Mouse (Mus musculus) heart, embryonic 14.5 days (tissue): ENCODE data around the gene Irf8. TPM values are rescaled to one million over a fixed set of nuclear protein-coding genes. Genes with fewer than 3 reads are reported as not detected.

Source experiments
- ATAC-seq: fragments of 200-750 bp; cut with Nextera tagmentation; 2 replicates; pipeline ENCODE4 v1.8.0; 2017; ENCODE audit warnings: low read depth, moderate TSS enrichment; ENCODE audit not compliant: insufficient number of reproducible peaks, insufficient read depth, low FRiP score
- H3K27ac ChIP-seq, 2 experiments: fragments of 200-500 bp in 1 of 2; fragments of 300-500 bp in 1 of 2; sonication (generic) in 1 of 2; replicated peaks in 1 of 2; 2 replicates each; pipeline ENCODE4 v1.5.1; 2012 to 2014; ENCODE audit warnings: low read depth in 2 of 2, low read length in 2 of 2, control low read depth in 1 of 2, mild to moderate bottlenecking in 1 of 2, mixed read lengths in 1 of 2; ENCODE audit not compliant: control insufficient read depth in 1 of 2, insufficient read depth in 1 of 2
- H3K27me3 ChIP-seq: fragments of 300-500 bp; sonication (generic); 2 replicates; pipeline ENCODE4 v1.6.1; 2014; ENCODE audit warnings: mild to moderate bottlenecking, low read length, control low read depth; ENCODE audit not compliant: control insufficient read depth, insufficient read depth
- H3K36me3 ChIP-seq: fragments of 300-500 bp; sonication (generic); 2 replicates; pipeline ENCODE4 v1.6.1; 2014; ENCODE audit warnings: mild to moderate bottlenecking, control low read depth, low read length, mixed read lengths; ENCODE audit not compliant: control insufficient read depth, insufficient read depth
- H3K4me1 ChIP-seq, 2 experiments: fragments of 200-500 bp in 1 of 2; fragments of 300-500 bp in 1 of 2; sonication (generic) in 1 of 2; 2 replicates each; pipeline ENCODE4 v1.6.1; 2012 to 2014; ENCODE audit warnings: low read length in 2 of 2, control low read depth in 1 of 2, mixed read lengths in 1 of 2; ENCODE audit not compliant: control insufficient read depth in 2 of 2, insufficient read depth in 2 of 2
- H3K4me2 ChIP-seq: fragments of 300-500 bp; sonication (generic); 2 replicates; pipeline ENCODE4 v1.6.1; 2014; ENCODE audit warnings: mild to moderate bottlenecking, low read length
- H3K4me3 ChIP-seq, 2 experiments: fragments of 200-500 bp in 1 of 2; fragments of 300-500 bp in 1 of 2; sonication (generic) in 1 of 2; 2 replicates each; pipeline ENCODE4 v1.5.1; 2012 to 2014; ENCODE audit warnings: low read length in 2 of 2, mild to moderate bottlenecking in 2 of 2, control low read depth in 1 of 2, low read depth in 1 of 2, moderate library complexity in 1 of 2; ENCODE audit not compliant: control insufficient read depth in 1 of 2, insufficient read depth in 1 of 2
- H3K9ac ChIP-seq: fragments of 300-500 bp; sonication (generic); 2 replicates; pipeline ENCODE4 v1.6.1; 2014; ENCODE audit warnings: mild to moderate bottlenecking, low read length
- H3K9me3 ChIP-seq: fragments of 300-500 bp; sonication (generic); 2 replicates; pipeline ENCODE4 v1.6.1; 2016; ENCODE audit warnings: low read length, control low read depth; ENCODE audit not compliant: control insufficient read depth
- WGBS: fragments of 180-500 bp; shearing (Covaris S2); extraction: QIAGEN DNeasy Blood & Tissue Kit; methylation state at CpG from one replicate; pipeline ENCODE4 v1.1.7; 2014; 5-methylcytosine and 5-hydroxymethylcytosine counted together
- polyA plus RNA-seq: library from polyadenylated mRNA; unstranded; fragments of >200 nt; fragmentation: Nextera tagmentation; extraction: Ambion mirVana; gene quantifications from 2 replicates; pipeline ENCODE4 v1.2.1, GENCODE M21; 2014

Gene Irf8
- polyA plus RNA-seq, 1 experiment from 2014 or later, result 7.5 TPM

DNA sequence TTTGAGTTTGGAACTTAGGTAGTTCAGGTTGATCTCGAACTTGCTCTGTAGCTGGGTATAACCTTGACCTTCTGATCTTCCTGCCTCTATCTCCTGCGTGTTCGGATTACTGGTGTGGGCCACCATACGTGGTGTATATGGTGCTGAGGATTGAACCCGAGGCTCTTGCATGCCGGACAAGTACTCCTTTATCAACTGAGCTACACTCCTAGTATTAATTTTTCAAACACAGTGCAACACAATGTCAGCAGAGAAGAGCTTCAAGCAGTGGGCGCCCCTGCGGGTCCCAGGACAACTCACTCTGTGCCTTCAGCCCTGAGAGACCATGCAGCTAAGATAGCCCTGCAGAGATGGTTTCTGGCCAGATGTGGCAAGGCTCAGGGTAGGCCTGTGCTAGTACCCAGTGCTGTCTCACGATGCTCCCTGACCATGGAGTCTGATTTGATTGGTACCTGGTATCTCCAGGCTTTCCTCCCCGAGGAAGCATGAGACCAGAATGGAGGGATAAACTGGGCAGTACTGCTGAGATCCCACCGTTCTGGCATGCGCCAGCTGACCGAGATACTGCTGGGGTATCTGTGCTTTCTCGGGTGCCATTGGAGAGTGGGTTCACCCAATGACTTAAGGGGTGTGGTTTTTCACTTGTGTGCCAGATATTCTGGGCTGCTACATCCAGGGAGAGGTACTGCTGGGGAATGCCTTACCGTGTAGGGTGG lies 5.8 kb downstream of the Irf8 start:
- Histone ChIP-seq H3K4me3 (no peak overlapping the region), H3K27me3 (peaks cover 13% of the 10 kb centered on the region; the same call in 1 of the 2 replicates), H3K9ac (no peak overlapping the region), H3K27ac (no peak overlapping the region), H3K36me3 (no peaks in the 10 kb centered on the region), H3K4me1 (peaks cover 7 to 8% of the 10 kb centered on the region in 2 experiments; a peak in 3 of 4 replicates), H3K9me3 (no peaks in the 10 kb centered on the region), H3K4me2 (no peak overlapping the region)
- no peak for ATAC-seq
- WGBS, result 81% methylated on average over 15 of the region's 15 CpGs

GRCm38 (mm10) chr8:120743149-120743897 lies 7.2 kb downstream of the Irf8 start:
- Histone ChIP-seq H3K36me3 (no peaks in the 10 kb centered on the region), H3K9ac (no peak overlapping the region), H3K4me3 (no peak overlapping the region), H3K27me3 (peaks cover 4% of the 10 kb centered on the region; the same call in 1 of the 2 replicates), H3K27ac (no peak overlapping the region; a peak in 1 of 4 replicates), H3K4me2 (no peak overlapping the region), H3K4me1 (peaks cover 7 to 8% of the 10 kb centered on the region in 2 experiments; a peak in 2 of 4 replicates), H3K9me3 (no peaks in the 10 kb centered on the region)
- WGBS, result 72% methylated on average over 12 of the region's 12 CpGs
- ATAC-seq, result no peak

- no peak for ATAC-seq
- Histone ChIP-seq H3K27me3 (no peaks in the 10 kb centered on the region; the same call in 1 of the 2 replicates), H3K9ac (no peak overlapping the region), H3K36me3 (no peaks in the 10 kb centered on the region), H3K9me3 (no peaks in the 10 kb centered on the region), H3K4me3 (no peak overlapping the region), H3K27ac (0 out of 4 replicates have a peak overlapping the region, but pooled peaks of 1 of the 2 experiments have one; percentile 28), H3K4me1 (peaks cover 7 to 8% of the 10 kb centered on the region in 2 experiments; a peak in 2 of 4 replicates), H3K4me2 (no peak overlapping the region)
- 52% methylated on average over 4 of the region's 4 CpGs for WGBS
These were observed 7.7 kb downstream of the Irf8 start for GRCm38 (mm10) chr8:120743898-120744290.

DNA sequence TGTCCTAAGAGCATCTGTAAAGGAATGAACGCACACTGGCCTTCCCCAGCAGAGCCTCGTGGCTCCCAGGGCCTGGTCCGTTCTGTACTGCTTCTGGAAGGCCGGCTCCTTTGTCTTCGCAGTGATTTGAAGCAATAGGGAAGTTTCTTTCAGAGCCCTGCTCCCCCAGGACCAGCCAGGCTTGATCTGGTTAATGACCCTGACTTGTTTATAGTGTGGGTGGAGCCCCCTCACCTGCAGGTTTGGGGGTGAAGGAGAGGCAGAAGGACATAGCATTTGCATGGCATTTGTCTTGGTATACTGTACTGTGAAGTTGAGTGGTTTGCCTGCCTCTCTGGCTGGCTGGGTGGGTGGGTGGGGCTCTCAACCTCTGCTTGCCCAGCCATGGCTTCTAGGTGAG lies 8.3 kb downstream of the Irf8 start:
- no peak overlapping the region for H3K27ac ChIP-seq
- peaks cover 7 to 8% of the 10 kb centered on the region in 2 experiments; a peak in 2 of 4 replicates for H3K4me1 ChIP-seq
- no peaks in the 10 kb centered on the region; the same call in 1 of the 2 replicates for H3K27me3 ChIP-seq
- no peak for ATAC-seq
- 90% methylated on average over 5 of the region's 5 CpGs for WGBS
- no peak overlapping the region for H3K4me3 ChIP-seq
- no peak overlapping the region for H3K4me2 ChIP-seq
- H3K9me3 ChIP-seq, result no peaks in the 10 kb centered on the region
- no peak overlapping the region for H3K9ac ChIP-seq
- H3K36me3 ChIP-seq, result no peaks in the 10 kb centered on the region

DNA sequence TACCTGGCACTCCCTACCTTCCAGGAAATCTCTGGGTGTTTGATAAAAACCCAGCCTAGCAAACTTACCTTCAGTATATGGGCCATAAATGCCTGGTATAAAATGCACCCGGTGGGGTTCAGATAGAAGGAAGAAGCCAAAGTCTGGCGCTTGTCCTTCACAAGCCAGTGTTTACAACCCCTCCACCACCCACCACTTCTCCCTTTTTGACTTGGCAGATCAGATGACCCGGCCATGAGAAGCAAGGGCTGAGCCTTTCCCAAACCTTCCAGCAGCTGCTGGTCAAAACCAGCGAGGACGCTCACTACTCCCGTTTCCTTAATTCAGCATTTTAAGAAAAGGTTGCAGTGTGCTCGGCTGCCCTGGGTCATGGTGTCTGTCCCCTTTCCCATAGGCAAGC lies 9.1 kb downstream of the Irf8 start:
- Histone ChIP-seq H3K27me3 (no peaks in the 10 kb centered on the region; the same call in 1 of the 2 replicates), H3K27ac (no peak overlapping the region), H3K9me3 (no peaks in the 10 kb centered on the region), H3K4me1 (peaks cover 7 to 8% of the 10 kb centered on the region in 2 experiments; a peak in 2 of 4 replicates), H3K36me3 (no peaks in the 10 kb centered on the region), H3K9ac (no peak overlapping the region), H3K4me3 (no peak overlapping the region), H3K4me2 (no peak overlapping the region)
- ATAC-seq, result no peak
- 81% methylated on average over 7 of the region's 7 CpGs for WGBS

DNA sequence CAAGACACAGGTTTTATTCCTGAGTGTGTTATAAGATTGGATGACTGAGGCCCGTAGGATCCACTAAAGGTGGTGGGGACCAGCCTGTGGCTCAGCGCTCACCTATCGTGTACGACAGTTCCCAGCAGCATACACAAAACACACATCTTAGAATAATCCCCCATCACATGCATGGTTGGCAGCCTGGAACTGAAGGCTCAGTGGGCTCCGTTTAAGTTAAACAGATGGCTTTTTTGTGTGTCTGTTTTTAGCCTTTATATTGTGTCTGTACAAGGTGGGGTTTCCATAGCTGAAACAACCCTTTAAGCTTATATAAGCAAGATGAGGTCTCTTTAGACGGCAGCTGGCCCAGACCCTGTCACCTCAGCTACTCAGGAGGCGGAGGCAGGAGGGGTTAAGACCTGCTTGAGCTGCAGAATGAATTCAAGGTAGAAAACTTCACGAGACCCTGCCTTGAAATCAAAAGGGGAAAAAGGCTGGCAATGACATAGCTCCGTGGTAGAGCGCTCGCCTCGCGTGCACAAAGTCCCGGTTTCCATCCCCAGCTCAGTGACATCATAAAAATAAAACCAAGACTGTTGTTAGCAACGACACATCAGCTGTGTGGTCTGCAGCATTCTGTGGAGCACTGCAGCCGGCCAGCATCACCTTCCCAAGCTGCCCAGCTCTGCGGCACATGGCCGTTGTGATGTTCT lies 10.0 kb downstream of the Irf8 start:
- Histone ChIP-seq H3K9ac (no peak overlapping the region), H3K36me3 (no peaks in the 10 kb centered on the region), H3K27me3 (no peaks in the 10 kb centered on the region), H3K27ac (no peak overlapping the region), H3K4me2 (no peak overlapping the region), H3K4me1 (peaks cover 8 to 9% of the 10 kb centered on the region in 2 experiments; a peak in 3 of 4 replicates), H3K4me3 (no peak overlapping the region), H3K9me3 (no peaks in the 10 kb centered on the region)
- WGBS, result 82% methylated on average over 18 of the region's 18 CpGs
- ATAC-seq, result no peak

GRCm38 (mm10) chr8:120747286-120747685 lies 11.1 kb downstream of the Irf8 start:
- no peaks in the 10 kb centered on the region for H3K27me3 ChIP-seq

More at GRCm38 (mm10) chr8:120747286-120747685, 11.1 kb downstream of the Irf8 start:
- no peak for ATAC-seq
- Histone ChIP-seq H3K27ac (no peak overlapping the region), H3K4me2 (no peak overlapping the region), H3K4me1 (peaks cover 19 to 21% of the 10 kb centered on the region in 2 experiments), H3K4me3 (no peak overlapping the region), H3K9ac (no peak overlapping the region), H3K9me3 (no peaks in the 10 kb centered on the region), H3K36me3 (no peaks in the 10 kb centered on the region)
- WGBS, result 72% methylated on average over 7 of the region's 7 CpGs
